Mouse (Mus musculus) gastrocnemius, postnatal 14 days (tissue): ENCODE results near the gene Tgtp2. TPM values are rescaled to one million over a fixed set of nuclear protein-coding genes. Genes with fewer than 3 reads are reported as not detected.
"Not testable (repeated sequence)": the region's sequence is repeated elsewhere in the genome, so short reads cannot be mapped to it uniquely, and the experiment has no call there.

ENCODE experiments used
- DNase-seq: peaks from one replicate; pipeline ENCODE4 v3.0.0; 2021; ENCODE audit warnings: mixed read lengths
- intact Hi-C: fragments of 180-260 bp; cut with DNase I; formaldehyde crosslinking; loops from one replicate; pipeline ENCODE4 v1.15.1; 2025; ENCODE audit warnings: low total_unique reads
- total RNA-seq, 2 experiments: library from RNA; stranded (reverse); gene quantifications; 2 replicates each; pipeline ENCODE4 v1.2.3; 2021

The Tgtp2 gene
- total RNA-seq, 2 experiments from 2014 or later = not detected

GRCm38 (mm10) chr11:49087830-49088616, 24.0 kb upstream of the Tgtp2 start:
- intact Hi-C loops = no loop called here
- no peak for DNase-seq

GRCm38 (mm10) chr11:49086858-49087361, 22.9 kb upstream of the Tgtp2 start:
- DNase-seq = no peak
- intact Hi-C loops = no loop called here

GRCm38 (mm10) chr11:49084875-49085274, 20.9 kb upstream of the Tgtp2 start:
- intact Hi-C loops = no loop called here
- no peak for DNase-seq

GRCm38 (mm10) chr11:49084385-49084784, 20.4 kb upstream of the Tgtp2 start:
- DNase-seq = no peak
- intact Hi-C loops = no loop called here

GRCm38 (mm10) chr11:49083808-49084207, 19.8 kb upstream of the Tgtp2 start:
- intact Hi-C loops = no loop called here
- DNase-seq = no peak

- intact Hi-C loops = no loop called here
Observed at GRCm38 (mm10) chr11:49083146-49083545, 19.1 kb upstream of the Tgtp2 start.

GRCm38 (mm10) chr11:49081886-49082285, 17.9 kb upstream of the Tgtp2 start:
- no peak for DNase-seq
- intact Hi-C loops = no loop called here

More at GRCm38 (mm10) chr11:49083146-49083545, 19.1 kb upstream of the Tgtp2 start:
- DNase-seq = no peak

GRCm38 (mm10) chr11:49081356-49081755, 17.4 kb upstream of the Tgtp2 start:
- intact Hi-C loops = no loop called here
- no peak for DNase-seq

GRCm38 (mm10) chr11:49080636-49081035, 16.6 kb upstream of the Tgtp2 start:
- intact Hi-C loops = no loop called here
- DNase-seq = no peak

- no peak for DNase-seq
- intact Hi-C loops = no loop called here
Observed at GRCm38 (mm10) chr11:49078719-49079118, 14.7 kb upstream of the Tgtp2 start.

GRCm38 (mm10) chr11:49077012-49077411, 13.0 kb upstream of the Tgtp2 start:
- intact Hi-C loops = no loop called here
- no peak for DNase-seq

- DNase-seq, intact Hi-C loops: not testable (repeated sequence)
Observed at GRCm38 (mm10) chr11:49076001-49076757, 12.2 kb upstream of the Tgtp2 start, which contains the start of gene Ifi47. Gene Ifi47, plus strand, starts transcription at chr11:49076587.

- intact Hi-C loops = no loop called here
- no peak for DNase-seq
Observed at GRCm38 (mm10) chr11:49068358-49068757, 4.4 kb upstream of the Tgtp2 start.

GRCm38 (mm10) chr11:49061865-49062264, 2.1 kb downstream of the Tgtp2 start:
- DNase-seq, intact Hi-C loops: not testable (repeated sequence)

- DNase-seq, intact Hi-C loops: not testable (repeated sequence)
Observed at GRCm38 (mm10) chr11:49060061-49060460, 3.9 kb downstream of the Tgtp2 start.

- DNase-seq, intact Hi-C loops: not testable (repeated sequence)
Observed at GRCm38 (mm10) chr11:49051894-49052293, 12.1 kb downstream of the Tgtp2 start.

- intact Hi-C loops, DNase-seq: not testable (repeated sequence)
Observed at GRCm38 (mm10) chr11:49051093-49051891, 12.7 kb downstream of the Tgtp2 start, which contains the start of gene 9930111J21Rik2. Gene 9930111J21Rik2, minus strand, starts transcription at chr11:49051242.

- DNase-seq, intact Hi-C loops: not testable (repeated sequence)
Observed at GRCm38 (mm10) chr11:49050064-49050463, 13.9 kb downstream of the Tgtp2 start.

GRCm38 (mm10) chr11:49012074-49012473, 51.9 kb downstream of the Tgtp2 start:
- DNase-seq, intact Hi-C loops: not testable (repeated sequence)
